19 mouse cellular contexts compared by ENCODE assay signal in the genomic region with DNA sequence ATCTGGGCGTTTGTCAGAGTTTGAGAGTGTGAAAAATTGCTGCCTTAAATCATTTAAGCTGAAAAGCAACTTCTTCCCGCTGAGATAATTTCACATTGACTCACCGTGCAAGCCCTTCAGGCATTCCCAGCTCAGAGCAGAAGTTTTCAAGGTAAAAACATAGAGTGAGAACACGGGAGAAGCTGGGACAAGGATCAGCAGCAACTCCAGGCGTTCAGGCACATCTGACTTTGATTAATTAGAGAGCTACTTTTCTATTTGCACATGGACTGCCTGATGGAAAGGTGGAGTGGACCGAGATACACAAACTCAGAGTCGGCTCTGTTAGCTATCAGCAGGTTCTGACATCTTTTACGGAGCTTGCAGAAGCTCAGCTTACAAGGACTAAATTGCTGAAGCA.
DNase-seq lines count a peak whose midpoint lies in the region; ATAC-seq lines count a peak whose summit lies in the region.
"Had no signal": no experiment of that assay in that cellular context is flagged by ENCODE, and none has a peak within 500 bp of the region (broad histone marks: within the 10 kb centered on the region; RNA-seq: fewer than 3 reads in every experiment).

No protein-coding gene starts in this region.

- ATAC-seq in heart, embryonic 13.5 days (ENCODE audit: extremely low read depth, insufficient number of reproducible peaks, low FRiP score, low TSS enrichment) = no peak
- no peak for ATAC-seq in limb, embryonic 11.5 days (ENCODE audit: insufficient number of reproducible peaks, low FRiP score, low TSS enrichment, low read depth)
- ATAC-seq in erythroblast, adult 5-6 weeks (replicated peaks; ENCODE audit: low FRiP score, poor library complexity, severe bottlenecking) = no peak

- DNase-seq in heart, embryonic 10.5 days (ENCODE audit: low spot score) = no peak
- DNase-seq in brain, adult 2 months (ENCODE audit: low read depth, low spot score) = peak; percentile 45
- peak; percentile 35 for DNase-seq in embryonic facial prominence, embryonic 10.5 days (ENCODE audit: low spot score)
- peak; percentile 26 for DNase-seq in limb, embryonic 11.5 days (ENCODE audit: low spot score)
- no peak for DNase-seq in urinary bladder, postnatal 36 days (ENCODE audit: low spot score in 2 of 2)
- DNase-seq in MN1 (ENCODE audit: low spot score) = no peak
- DNase-seq: adrenal gland, adult 8-10 months; cerebellum, adult 18-20 months; gastrocnemius, postnatal 36 days; heart, postnatal 4 days; lung, postnatal 10 days; retina, postnatal 1 day; right cerebral cortex, postnatal 4 days had no signal

- peak overlapping the region; percentile 25 for H3K4me2 ChIP-seq in heart, embryonic 13.5 days
- H3K4me2 ChIP-seq in limb, embryonic 11.5 days (ENCODE audit: low read depth, severe bottlenecking) = 0 out of 2 replicates have a peak overlapping the region, but pooled peaks have one; percentile 18
- H3K4me2 ChIP-seq: heart, embryonic 11.5 days had no signal

- H3K9me3 ChIP-seq in heart, embryonic 13.5 days = no peaks in the 10 kb centered on the region
- H3K9me3 ChIP-seq in heart, embryonic 10.5 days = no peaks in the 10 kb centered on the region
- H3K9me3 ChIP-seq in embryonic facial prominence, embryonic 10.5 days = no peaks in the 10 kb centered on the region
- H3K9me3 ChIP-seq in limb, embryonic 11.5 days (ENCODE audit: control insufficient read depth, low read length) = no peaks in the 10 kb centered on the region
- H3K9me3 ChIP-seq: megakaryocyte, embryonic 14.5 days had no signal

- 32% methylated on average over 8 of the region's 8 CpGs for WGBS in heart, embryonic 13.5 days
- 45% methylated on average over 8 of the region's 8 CpGs for WGBS in heart, embryonic 10.5 days
- WGBS in embryonic facial prominence, embryonic 10.5 days = 24% methylated on average over 8 of the region's 8 CpGs
- 12% methylated on average over 8 of the region's 8 CpGs for WGBS in limb, embryonic 11.5 days

- no peak overlapping the region for H3K27ac ChIP-seq in heart, embryonic 13.5 days (replicated peaks)
- H3K27ac ChIP-seq in heart, embryonic 10.5 days = no peak overlapping the region
- H3K27ac ChIP-seq in embryonic facial prominence, embryonic 10.5 days (replicated peaks) = 0 out of 2 replicates have a peak overlapping the region, but pooled peaks have one; percentile 30
- no peak overlapping the region for H3K27ac ChIP-seq in limb, embryonic 11.5 days (replicated peaks; ENCODE audit: low read depth, low read length)

- H3K4me3 ChIP-seq in heart, embryonic 13.5 days = no peak overlapping the region
- H3K4me3 ChIP-seq in heart, embryonic 10.5 days = no peak overlapping the region
- H3K4me3 ChIP-seq in embryonic facial prominence, embryonic 10.5 days = no peak overlapping the region
- no peak overlapping the region for H3K4me3 ChIP-seq in limb, embryonic 11.5 days (ENCODE audit: low read depth, low read length)
- H3K4me3 ChIP-seq: megakaryocyte, embryonic 14.5 days; myocyte had no signal

- H3K36me3 ChIP-seq in heart, embryonic 13.5 days = no peaks in the 10 kb centered on the region
- no peaks in the 10 kb centered on the region for H3K36me3 ChIP-seq in heart, embryonic 10.5 days
- H3K36me3 ChIP-seq in embryonic facial prominence, embryonic 10.5 days (replicated peaks) = no peaks in the 10 kb centered on the region
- no peaks in the 10 kb centered on the region for H3K36me3 ChIP-seq in limb, embryonic 11.5 days (ENCODE audit: control insufficient read depth, insufficient read depth, low read length)

- H3K4me1 ChIP-seq in heart, embryonic 13.5 days = no peaks in the 10 kb centered on the region
- H3K4me1 ChIP-seq in heart, embryonic 10.5 days = no peaks in the 10 kb centered on the region
- H3K4me1 ChIP-seq in embryonic facial prominence, embryonic 10.5 days = peaks cover 12% of the 10 kb centered on the region; the same call in 1 of the 2 replicates
- H3K4me1 ChIP-seq in limb, embryonic 11.5 days (ENCODE audit: control insufficient read depth, insufficient read depth, low read length) = peaks cover 5% of the 10 kb centered on the region
- H3K4me1 ChIP-seq: megakaryocyte, embryonic 14.5 days had no signal

- no peaks in the 10 kb centered on the region for H3K27me3 ChIP-seq in heart, embryonic 13.5 days (replicated peaks)
- no peaks in the 10 kb centered on the region for H3K27me3 ChIP-seq in heart, embryonic 10.5 days (ENCODE audit: insufficient read depth, poor library complexity, severe bottlenecking)
- H3K27me3 ChIP-seq in embryonic facial prominence, embryonic 10.5 days (replicated peaks; ENCODE audit: low read depth, poor library complexity, severe bottlenecking) = no peaks in the 10 kb centered on the region
- H3K27me3 ChIP-seq in limb, embryonic 11.5 days (ENCODE audit: control insufficient read depth, insufficient read depth, low read length) = no peaks in the 10 kb centered on the region
- H3K27me3 ChIP-seq: CH12.LX; megakaryocyte, embryonic 14.5 days had no signal

- no peak overlapping the region for H3K9ac ChIP-seq in heart, embryonic 13.5 days
- no peak overlapping the region for H3K9ac ChIP-seq in limb, embryonic 11.5 days (ENCODE audit: low read length)

Comparison
In these comparisons a context has a peak if more than half of its experiments do, and no peak if none do; other contexts are left out.
1. DNase-seq: peak in brain, adult 2 months (single experiment), embryonic facial prominence, embryonic 10.5 days (single experiment) and limb, embryonic 11.5 days (single experiment); none in heart, embryonic 10.5 days (single experiment), urinary bladder, postnatal 36 days (0 of 2) and MN1 (single experiment).